Mouse (Mus musculus): Measurements from ENCODE around the gene Kirrel3.

GRCm38 (mm10) chr9:34706350-34706873 lies 220.7 kb downstream of the Kirrel3 start:
- no peak for TF ChIP-seq CTCF (IDR thresholded peaks at IDR 0.05)
- TF ChIP-seq EP300 (IDR thresholded peaks at IDR 0.05), result no peak

Data from lung, postnatal 0 days (tissue).